Mouse (Mus musculus) retina, postnatal 7 days (tissue): ENCODE results near the gene Vps35l.

Source experiments
- DNase-seq: peaks from one replicate; pipeline ENCODE4 v3.0.0-alpha.2; 2012; ENCODE audit warnings: low read depth, low spot score

Vps35l gene

DNA sequence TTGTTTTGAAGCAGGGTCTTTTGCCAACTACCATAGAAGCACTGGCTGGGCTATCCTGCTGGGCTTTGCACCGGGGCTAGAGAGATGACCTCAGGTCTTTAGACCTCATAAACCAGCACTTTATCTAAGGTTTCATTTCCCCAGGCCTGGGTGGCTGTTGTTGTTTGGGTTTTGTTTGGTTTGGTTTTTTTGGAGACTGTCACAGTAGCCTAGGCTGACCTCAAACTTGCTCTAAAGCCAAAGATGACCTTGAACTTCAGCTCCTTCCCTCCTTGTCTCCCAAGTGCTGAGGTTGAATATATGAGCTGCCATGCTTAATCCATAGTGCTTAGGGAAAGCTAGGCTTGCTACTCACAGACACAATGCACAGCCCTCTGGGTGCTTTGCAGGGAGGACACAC, 79.6 kb downstream of the Vps35l start:
- DNase-seq: no peak

DNA sequence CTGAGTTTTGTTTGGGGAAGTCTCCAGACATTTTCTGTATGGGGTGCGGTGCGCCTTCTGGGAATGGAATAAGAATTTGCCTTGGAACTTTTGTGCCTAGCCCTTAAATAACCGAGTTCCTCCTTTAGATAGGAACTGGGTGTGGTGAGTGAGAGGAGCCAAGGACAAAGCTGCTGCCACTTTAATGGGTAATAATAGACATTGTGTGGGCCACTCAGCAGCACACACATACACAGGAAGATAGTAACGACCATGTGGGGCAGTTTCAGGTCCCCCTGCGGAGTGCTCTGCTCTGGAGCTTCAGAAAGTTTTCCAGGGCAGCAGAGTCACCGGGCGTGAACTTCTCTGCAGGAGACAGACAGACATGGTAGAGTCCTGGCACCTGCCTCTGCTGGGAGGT, 81.3 kb downstream of the Vps35l start:
- DNase-seq: no peak

DNA sequence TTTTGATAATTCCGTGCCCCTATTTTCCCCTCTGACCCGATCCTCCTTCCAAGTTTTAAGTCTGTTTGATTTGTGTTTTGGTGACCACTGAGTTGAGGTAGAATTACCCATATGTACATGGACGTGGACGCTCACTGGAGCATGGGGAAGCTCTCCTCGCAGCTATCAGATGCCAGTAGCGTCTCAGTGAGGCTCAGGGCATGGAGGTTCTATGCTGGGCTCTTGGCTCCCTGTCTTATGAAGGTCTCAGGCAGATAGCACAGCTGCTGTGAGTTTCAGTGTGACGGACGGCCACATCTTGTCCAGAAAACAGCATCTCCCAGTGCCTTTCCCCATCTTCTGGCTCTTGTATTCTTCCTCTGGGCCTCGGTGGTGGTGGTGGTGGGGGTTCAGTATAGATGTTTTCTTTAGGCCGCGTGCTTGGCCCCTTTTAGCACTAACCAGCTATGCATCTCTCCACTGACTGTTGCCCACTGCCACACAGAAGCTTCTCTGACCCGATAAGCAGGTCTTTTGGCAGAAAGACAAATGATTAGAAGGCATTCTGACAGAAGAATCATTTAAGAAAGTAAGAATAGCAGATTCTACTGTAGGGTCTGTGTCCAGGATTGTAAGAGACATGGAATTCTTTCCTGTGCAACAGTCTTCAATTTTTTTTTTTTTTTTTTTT, 82.0 kb downstream of the Vps35l start:
- no peak for DNase-seq

- DNase-seq: no peak
Observed at GRCm38 (mm10) chr7:118824451-118824850, 84.4 kb downstream of the Vps35l start.

GRCm38 (mm10) chr7:118827975-118828416, 88.0 kb downstream of the Vps35l start:
- no peak for DNase-seq

- no peak for DNase-seq
Observed at GRCm38 (mm10) chr7:118837901-118838300, 97.9 kb downstream of the Vps35l start.

GRCm38 (mm10) chr7:118841030-118841745, 101.2 kb downstream of the Vps35l start:
- DNase-seq: no peak

- no peak for DNase-seq
Observed at GRCm38 (mm10) chr7:118841796-118842195, 101.8 kb downstream of the Vps35l start.

- DNase-seq: peak; percentile 23
Observed at GRCm38 (mm10) chr7:118842938-118843337, 102.9 kb downstream of the Vps35l start.

- DNase-seq: no peak
Observed at GRCm38 (mm10) chr7:118845141-118845540, 105.1 kb downstream of the Vps35l start.

DNA sequence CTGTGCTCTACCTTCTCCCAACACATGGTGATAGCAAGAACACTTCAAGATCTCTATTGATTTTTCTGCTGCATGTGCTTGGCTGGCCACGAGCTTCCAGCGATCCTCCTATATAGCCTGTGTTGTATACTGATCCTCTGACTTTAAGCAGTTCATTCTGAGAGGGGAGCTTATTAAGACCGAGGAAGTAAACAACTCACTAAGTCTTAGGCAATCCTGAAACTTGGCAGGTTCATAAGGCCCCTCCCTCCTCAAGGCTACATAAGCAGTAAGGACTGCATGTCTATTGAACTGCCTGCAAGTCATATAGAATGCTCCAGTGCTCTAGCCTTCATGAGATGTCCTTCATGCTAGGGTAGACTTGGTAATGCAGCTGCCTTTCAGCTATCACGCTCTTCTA, 106.3 kb downstream of the Vps35l start:
- DNase-seq: no peak

DNA sequence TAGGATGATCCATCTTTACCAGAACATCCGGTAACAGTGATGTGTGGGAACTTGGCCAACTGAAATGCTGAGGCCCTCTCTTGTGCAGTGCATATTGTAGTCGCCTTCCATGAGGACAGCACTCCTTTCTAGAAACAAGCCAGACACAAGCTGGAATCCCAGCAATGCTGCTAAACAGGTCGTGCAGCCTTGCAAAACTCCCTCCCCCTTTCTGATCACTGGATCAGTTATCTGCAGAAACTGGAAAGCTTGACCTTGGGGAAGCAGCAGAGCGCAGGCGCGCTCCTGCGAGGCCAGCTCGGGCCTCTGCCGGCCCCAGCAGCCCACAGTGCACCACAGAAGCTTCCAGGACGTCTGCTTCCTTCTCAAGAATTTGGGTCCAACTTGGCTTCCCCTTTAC, 108.8 kb downstream of the Vps35l start:
- no peak for DNase-seq

DNA sequence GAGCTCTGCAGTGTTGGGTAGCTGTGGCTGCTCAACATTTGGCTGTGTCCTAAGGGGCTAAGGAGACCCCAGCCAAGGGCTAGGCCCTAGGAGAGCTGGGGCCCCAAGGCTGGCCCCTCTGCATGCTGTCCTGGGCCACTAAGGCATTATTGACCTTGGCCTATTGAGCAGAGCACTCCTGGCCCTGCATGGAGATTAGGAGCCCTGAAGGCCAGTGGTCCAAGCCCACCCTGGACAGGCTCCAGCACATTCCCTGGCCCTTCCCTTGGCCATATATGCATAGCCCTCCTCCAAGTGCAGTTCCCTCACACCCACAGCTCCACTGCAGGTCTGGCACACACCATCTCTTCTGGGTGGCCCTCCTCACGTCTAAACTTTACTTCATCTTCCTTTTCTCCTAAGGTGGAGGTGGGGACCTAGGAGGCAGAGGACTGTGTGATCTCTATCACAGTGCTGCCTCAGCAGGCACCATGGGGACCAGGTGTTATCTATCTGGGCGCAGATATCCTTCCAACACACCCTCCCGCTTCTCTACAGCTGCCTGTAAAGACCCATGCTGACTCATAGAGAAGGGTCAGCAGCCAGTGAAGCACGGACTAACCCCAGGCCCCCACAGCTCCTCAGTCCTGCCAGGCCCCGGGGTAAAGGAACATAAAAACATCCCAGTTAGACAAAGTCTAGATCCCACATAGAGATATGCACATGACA, 109.7 kb downstream of the Vps35l start:
- DNase-seq: no peak

- DNase-seq: no peak
Observed at GRCm38 (mm10) chr7:118850676-118851290, 110.8 kb downstream of the Vps35l start.

- DNase-seq: no peak
Observed at GRCm38 (mm10) chr7:118851571-118851970, 111.5 kb downstream of the Vps35l start.

DNA sequence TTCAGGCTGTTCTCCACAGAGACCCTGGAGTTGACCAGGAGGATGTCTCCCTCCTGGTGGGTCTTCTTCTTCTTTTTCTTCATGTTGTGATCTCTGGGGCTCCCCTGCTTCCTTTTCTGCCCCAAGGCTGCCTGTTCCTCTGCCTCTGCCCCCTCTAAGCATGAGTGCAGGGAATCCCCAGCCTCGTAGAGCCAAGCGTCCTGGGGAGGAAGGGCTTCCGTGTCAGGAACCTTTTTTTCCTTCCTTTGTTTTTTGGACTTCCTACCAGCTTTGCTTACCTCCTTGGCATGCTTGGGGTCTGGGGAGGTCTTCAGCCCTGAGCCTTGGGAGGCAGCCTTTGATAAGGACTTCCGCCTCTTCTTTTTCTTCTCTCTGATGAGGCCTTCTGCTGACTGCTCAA, 112.6 kb downstream of the Vps35l start:
- no peak for DNase-seq

- no peak for DNase-seq
Observed at GRCm38 (mm10) chr7:118854606-118855005, 114.6 kb downstream of the Vps35l start.

DNA sequence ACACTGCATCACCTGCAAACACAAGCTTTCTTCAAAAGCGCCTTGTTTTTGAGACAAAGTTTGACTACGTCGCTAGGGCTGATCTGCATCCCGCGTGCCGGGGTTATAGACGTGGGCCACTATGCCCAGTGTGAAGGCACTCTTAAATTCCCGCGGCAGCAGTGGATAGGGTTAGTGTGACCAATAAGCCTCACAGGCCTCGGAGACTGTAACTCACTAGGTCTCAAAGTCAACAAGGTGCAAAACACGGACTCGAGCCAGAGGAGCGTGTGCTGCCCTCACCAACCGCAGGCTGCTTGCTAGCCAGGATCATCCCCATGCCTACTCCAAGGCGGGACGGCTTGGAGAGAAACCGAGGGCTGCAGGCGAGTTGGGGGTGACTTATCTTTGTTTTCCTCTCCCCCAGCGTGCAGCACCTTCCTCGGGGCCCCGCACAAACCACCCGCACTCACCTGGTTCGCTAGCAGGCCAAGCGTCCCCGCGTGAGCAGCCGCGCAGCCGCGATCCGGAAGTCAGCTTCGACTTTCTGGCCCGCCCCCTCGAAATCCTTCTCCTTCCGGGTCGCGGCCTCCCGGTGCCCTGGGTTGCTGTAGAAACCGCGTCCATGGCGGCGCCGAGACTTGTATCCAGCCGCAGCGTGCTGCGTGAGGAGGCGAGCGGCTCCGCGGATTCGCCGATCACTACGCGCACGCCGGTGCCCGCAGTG, 115.3 kb downstream of the Vps35l start, which contains the start of gene Iqck:
Iqck (plus strand) TSS at position 582 of the 706 bp plus-strand sequence.
- DNase-seq: peak; percentile 88

GRCm38 (mm10) chr7:118855877-118856304, 115.9 kb downstream of the Vps35l start, which contains the start of gene Knop1:
Gene Knop1, minus strand, starts transcription at chr7:118856254.
- no peak for DNase-seq

- no peak for DNase-seq
Observed at GRCm38 (mm10) chr7:118858640-118859039, 118.6 kb downstream of the Vps35l start.

DNA sequence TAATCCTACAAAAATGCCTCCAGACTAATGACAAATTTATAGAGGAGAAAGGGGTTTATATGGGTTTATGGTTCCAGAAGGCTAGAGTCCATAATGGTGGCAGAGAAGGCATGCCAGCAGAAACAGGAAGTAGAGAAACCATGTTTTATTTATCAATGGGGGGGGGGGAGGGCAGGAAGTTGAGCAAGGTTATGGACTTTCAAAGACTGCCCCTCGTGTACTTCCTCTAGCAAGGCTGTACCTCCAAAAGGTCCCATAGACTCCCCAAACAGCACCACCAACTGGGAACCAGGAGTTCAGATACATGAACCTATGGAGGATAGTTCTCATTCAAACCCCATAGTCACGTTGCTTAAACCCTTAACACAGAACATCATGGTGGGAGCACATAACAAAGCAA, 125.3 kb downstream of the Vps35l start:
- no peak for DNase-seq
